Mouse (Mus musculus) bone marrow, adult 2 months (tissue): ENCODE data around the gene Ccdc6.

Experiments
- CTCF ChIP-seq: fragments of 200-500 bp; IDR thresholded peaks from 2 replicates; pipeline ENCODE4 v1.5.1; 2011; ENCODE audit warnings: low read length, control low read depth; ENCODE audit not compliant: control insufficient read depth, insufficient read depth
- POLR2A ChIP-seq: fragments of 200-500 bp; IDR thresholded peaks from 2 replicates; pipeline ENCODE4 v1.6.1; 2011; ENCODE audit warnings: low read depth, mild to moderate bottlenecking, control low read depth, low read length, borderline replicate concordance; ENCODE audit not compliant: control insufficient read depth

- TF ChIP-seq POLR2A (no peak), CTCF (no peak)
Measured at GRCm38 (mm10) chr10:70099052-70099451, 2.1 kb downstream of the Ccdc6 start.
